Mouse (Mus musculus): Measurements from ENCODE around the gene Fez2.

DNA sequence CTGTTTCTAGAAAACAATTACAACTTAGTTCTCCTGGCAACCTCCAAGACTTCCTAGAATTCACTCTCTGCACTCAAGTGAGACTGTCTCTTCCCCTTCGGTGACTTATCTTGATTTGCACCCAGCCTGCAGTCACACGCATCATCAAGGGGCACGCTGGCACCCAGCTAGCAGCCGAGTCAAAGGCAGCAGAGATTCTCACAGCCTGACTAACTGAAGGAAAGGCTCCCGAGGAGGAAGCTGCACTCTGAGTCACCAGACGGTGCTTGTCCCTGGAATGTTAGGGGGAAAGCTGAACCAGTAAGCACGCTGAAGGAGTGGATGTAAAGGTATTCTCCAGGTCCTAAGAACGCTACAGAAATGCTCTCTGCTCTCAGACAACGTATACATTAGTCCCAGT lies 30.3 kb downstream of the Fez2 start:
- no peak for TF ChIP-seq CTCF (IDR thresholded peaks at IDR 0.05; ENCODE audit: borderline replicate concordance, insufficient read depth, low read length)
- TF ChIP-seq POLR2A (IDR thresholded peaks at IDR 0.05; ENCODE audit: low read depth, low read length), result no peak
